Mouse (Mus musculus) myocyte (in vitro differentiated cells): ENCODE results near the gene Crebbp. TPM values are rescaled to one million over a fixed set of nuclear protein-coding genes. Genes with fewer than 3 reads are reported as not detected.

Source experiments
- H3K27me3 ChIP-seq: one replicate; pipeline ENCODE4 v1.6.1; 2011; ENCODE audit not compliant: control insufficient read depth, insufficient read depth, insufficient read length
- H3K36me3 ChIP-seq: one replicate; pipeline ENCODE4 v1.6.1; 2011; ENCODE audit not compliant: control insufficient read depth, insufficient read depth
- H3K4me2 ChIP-seq: one replicate; pipeline ENCODE4 v1.6.1; 2011; ENCODE audit warnings: low read depth, control low read depth
- H3K4me3 ChIP-seq: one replicate; pipeline ENCODE4 v1.5.1; 2011; ENCODE audit warnings: mild to moderate bottlenecking, control low read depth, moderate library complexity
- H3K79me2 ChIP-seq: one replicate; pipeline ENCODE4 v1.6.1; 2011; ENCODE audit not compliant: control insufficient read depth, insufficient read depth
- H3ac ChIP-seq: one replicate; pipeline ENCODE4 v1.6.1; 2011; ENCODE audit not compliant: control insufficient read depth, insufficient read length
- CEBPB ChIP-seq: IDR thresholded peaks from 2 replicates; pipeline ENCODE4 v1.6.1; 2011; ENCODE audit warnings: mild to moderate bottlenecking, moderate library complexity; ENCODE audit not compliant: poor library complexity, insufficient read depth, severe bottlenecking
- E2F4 ChIP-seq: IDR thresholded peaks from one replicate; pipeline ENCODE4 v1.6.1; 2011; ENCODE audit warnings: mild to moderate bottlenecking, control low read depth, moderate library complexity; ENCODE audit not compliant: insufficient read depth
- MAX ChIP-seq: IDR thresholded peaks from one replicate; pipeline ENCODE4 v1.6.1; 2011; ENCODE audit warnings: low read depth, mild to moderate bottlenecking, control low read depth
- MYOD1 ChIP-seq, 3 experiments: IDR thresholded peaks; one replicate each; pipeline ENCODE4 v1.6.1; 2011; ENCODE audit warnings: control low read depth in 2 of 3, low read depth in 2 of 3, mild to moderate bottlenecking in 2 of 3, moderate library complexity in 1 of 3; ENCODE audit not compliant: insufficient read length in 2 of 3, control insufficient read depth in 1 of 3
- MYOG ChIP-seq, 3 experiments: IDR thresholded peaks; one replicate each; pipeline ENCODE4 v1.6.1; 2011; ENCODE audit warnings: control low read depth in 2 of 3, low read depth in 2 of 3, mild to moderate bottlenecking in 2 of 3; ENCODE audit not compliant: insufficient read length in 2 of 3, control insufficient read depth in 1 of 3, insufficient read depth in 1 of 3
- POLR2A ChIP-seq: IDR thresholded peaks from one replicate; pipeline ENCODE4 v1.6.1; 2011; ENCODE audit warnings: low read depth, mild to moderate bottlenecking, control low read depth, moderate library complexity; ENCODE audit not compliant: insufficient read length
- POLR2AphosphoS2 ChIP-seq: IDR thresholded peaks from one replicate; pipeline ENCODE4 v1.6.1; 2011; ENCODE audit warnings: low read depth, control low read depth; ENCODE audit not compliant: insufficient read length
- REST ChIP-seq: IDR thresholded peaks from one replicate; pipeline ENCODE4 v1.6.1; 2011; ENCODE audit warnings: mild to moderate bottlenecking, control low read depth, moderate library complexity; ENCODE audit not compliant: insufficient read depth, insufficient read length
- SRF ChIP-seq: IDR thresholded peaks from one replicate; pipeline ENCODE4 v1.6.1; 2011; ENCODE audit warnings: low read depth; ENCODE audit not compliant: control insufficient read depth, insufficient read length
- TCF12 ChIP-seq: IDR thresholded peaks from one replicate; pipeline ENCODE4 v1.6.1; 2011; ENCODE audit warnings: mild to moderate bottlenecking, control low read depth; ENCODE audit not compliant: poor library complexity, insufficient read depth, severe bottlenecking
- TCF3 ChIP-seq: IDR thresholded peaks from one replicate; pipeline ENCODE4 v1.6.1; 2011; ENCODE audit warnings: low read depth, control low read depth; ENCODE audit not compliant: insufficient read length
- USF1 ChIP-seq: IDR thresholded peaks from one replicate; pipeline ENCODE4 v1.6.1; 2011; ENCODE audit warnings: low read depth, mild to moderate bottlenecking, control low read depth, moderate library complexity
- polyA plus RNA-seq: library from polyadenylated mRNA; unstranded; fragments of >200 nt; fragmentation: generic; extraction: Trizol; gene quantifications from one replicate; pipeline ENCODE4 v1.2.1, GENCODE M21; 2012; ENCODE audit warnings: missing spikeins

The Crebbp gene
- polyA plus RNA-seq, 1 experiment = 7.1 TPM

DNA sequence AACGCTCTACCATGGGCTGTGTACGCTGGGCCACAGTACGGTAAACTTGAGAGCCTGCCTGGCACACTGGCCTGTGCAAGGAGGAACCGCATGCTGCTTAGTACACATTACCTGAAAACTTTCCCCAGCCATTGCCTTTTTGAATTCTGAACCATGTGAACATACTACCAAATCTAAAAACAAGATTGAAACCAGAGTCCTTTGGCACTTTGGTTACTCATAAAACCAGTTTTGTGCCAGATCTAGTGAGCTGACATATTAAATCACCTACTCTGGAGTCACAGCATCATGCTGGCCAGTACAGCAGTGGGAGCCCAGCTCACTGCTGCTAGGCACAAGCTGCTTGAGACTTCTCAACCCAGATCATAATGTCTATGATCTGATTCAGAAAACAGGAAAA is 172.2 kb downstream of the Crebbp start:
- peaks cover 27% of the 10 kb centered on the region for H3K36me3 ChIP-seq
- no peak overlapping the region for H3K4me3 ChIP-seq
- H3K4me2 ChIP-seq = no peak overlapping the region
- no peaks in the 10 kb centered on the region for H3K79me2 ChIP-seq
- H3ac ChIP-seq = no peak overlapping the region
- no peak for TF ChIP-seq POLR2AphosphoS2
- no peak for TF ChIP-seq USF1
- TF ChIP-seq MYOG (IDR thresholded peaks at IDR 0.05; ENCODE audit: control insufficient read depth in 1 of 3, insufficient read depth in 1 of 3, insufficient read length in 2 of 3, low read depth in 2 of 3) = no peak
- TF ChIP-seq SRF = no peak
- TF ChIP-seq TCF3 = no peak
- TF ChIP-seq TCF12 = no peak
- TF ChIP-seq MYOD1 (IDR thresholded peaks at IDR 0.05; ENCODE audit: control insufficient read depth in 1 of 3, insufficient read length in 2 of 3, low read depth in 2 of 3) = no peak
- no peak for TF ChIP-seq E2F4
- TF ChIP-seq POLR2A = no peak
- TF ChIP-seq REST = no peak
- no peak for TF ChIP-seq CEBPB
- TF ChIP-seq MAX = no peak
- H3K27me3 ChIP-seq = no peaks in the 10 kb centered on the region

DNA sequence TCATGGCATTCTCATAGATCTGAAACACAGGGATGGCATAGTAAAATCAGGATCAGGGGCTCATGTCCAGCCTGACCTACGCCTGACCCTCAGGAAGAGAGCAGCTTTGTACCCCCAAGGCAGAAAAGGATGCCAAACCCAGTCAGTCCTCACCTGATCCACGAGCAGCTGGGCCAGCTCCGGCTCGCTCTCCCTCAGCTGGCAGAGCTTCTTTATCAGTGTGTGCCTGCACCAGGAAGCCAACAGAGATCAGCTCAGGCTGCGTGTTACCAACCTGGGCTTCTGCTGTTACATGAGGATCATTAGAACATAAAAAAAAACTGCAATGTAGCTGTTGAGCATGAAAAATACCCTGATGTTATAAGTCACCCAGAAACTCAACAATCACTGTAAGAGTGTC is 173.6 kb downstream of the Crebbp start:
- TF ChIP-seq POLR2A (no peak), MAX (no peak), MYOG (IDR thresholded peaks at IDR 0.05; ENCODE audit: control insufficient read depth in 1 of 3, insufficient read depth in 1 of 3, insufficient read length in 2 of 3, low read depth in 2 of 3) (no peak), USF1 (no peak), MYOD1 (IDR thresholded peaks at IDR 0.05; ENCODE audit: control insufficient read depth in 1 of 3, insufficient read length in 2 of 3, low read depth in 2 of 3) (no peak), CEBPB (no peak), E2F4 (no peak), POLR2AphosphoS2 (no peak), TCF12 (no peak), SRF (no peak), REST (no peak), TCF3 (no peak)
- H3K4me3 ChIP-seq = no peak overlapping the region
- H3K27me3 ChIP-seq = no peaks in the 10 kb centered on the region
- no peak overlapping the region for H3ac ChIP-seq
- H3K36me3 ChIP-seq = peaks cover 23% of the 10 kb centered on the region
- H3K4me2 ChIP-seq = no peak overlapping the region
- H3K79me2 ChIP-seq = no peaks in the 10 kb centered on the region

DNA sequence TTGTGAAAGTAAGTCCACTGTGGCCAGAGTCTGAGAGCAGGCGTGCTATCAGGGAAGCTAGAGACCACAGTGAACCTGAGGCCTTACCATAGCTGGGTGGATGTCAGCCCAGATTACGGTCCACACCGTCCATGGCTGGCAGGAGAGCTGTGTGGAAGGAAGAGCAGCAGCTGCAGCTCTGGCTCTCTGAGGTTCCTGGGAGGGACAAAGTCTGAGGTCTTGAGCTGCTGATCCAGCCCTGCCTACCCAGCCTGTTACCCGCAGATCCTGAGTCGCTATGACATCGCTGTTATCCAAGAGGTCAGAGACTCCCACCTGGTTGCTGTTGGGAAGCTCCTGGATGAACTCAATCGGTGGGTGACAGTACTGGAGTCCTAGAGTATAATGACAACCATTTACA is 176.1 kb downstream of the Crebbp start:
- H3K36me3 ChIP-seq = peaks cover 15% of the 10 kb centered on the region
- H3K79me2 ChIP-seq = no peaks in the 10 kb centered on the region
- no peak overlapping the region for H3K4me2 ChIP-seq
- TF ChIP-seq SRF = no peak
- no peaks in the 10 kb centered on the region for H3K27me3 ChIP-seq
- H3ac ChIP-seq = no peak overlapping the region
- no peak overlapping the region for H3K4me3 ChIP-seq

DNA sequence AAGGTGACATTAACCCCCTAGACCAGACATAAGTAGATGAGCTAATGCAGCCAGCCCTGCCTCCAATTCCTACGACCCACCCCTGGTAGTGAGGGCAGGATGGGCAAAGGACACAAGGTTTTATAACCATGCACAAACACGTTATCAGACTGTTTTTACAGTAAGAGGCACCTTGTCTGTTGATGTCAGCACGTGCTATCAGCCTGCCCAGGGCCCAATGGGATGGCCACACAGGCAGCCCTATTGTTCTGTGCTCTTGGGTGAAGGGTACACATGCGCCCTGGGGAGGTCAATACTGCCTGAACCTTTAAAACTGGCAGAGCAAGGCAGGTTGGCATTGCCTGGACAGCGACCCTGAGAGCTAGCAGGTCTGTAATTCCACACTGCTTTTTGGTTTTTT is 177.0 kb downstream of the Crebbp start, which contains the start of gene Dnase1:
Dnase1 (plus strand) TSS at position 136 of the 400 bp plus-strand sequence.
- Histone ChIP-seq H3K4me2 (no peak within 1 kb of the TSS), H3K36me3 (peaks cover 9% of the 10 kb centered on the region), H3K27me3 (no peaks in the 10 kb centered on the region), H3ac (no peak within 1 kb of the TSS), H3K79me2 (no peaks in the 10 kb centered on the region), H3K4me3 (no peak within 1 kb of the TSS)
- TF ChIP-seq POLR2A (no peak), MYOD1 (IDR thresholded peaks at IDR 0.05; ENCODE audit: control insufficient read depth in 1 of 3, insufficient read length in 2 of 3, low read depth in 2 of 3) (no peak), TCF3 (no peak), MAX (no peak), POLR2AphosphoS2 (no peak), CEBPB (no peak), REST (no peak), USF1 (no peak), MYOG (IDR thresholded peaks at IDR 0.05; ENCODE audit: control insufficient read depth in 1 of 3, insufficient read depth in 1 of 3, insufficient read length in 2 of 3, low read depth in 2 of 3) (no peak), E2F4 (no peak), TCF12 (no peak), SRF (no peak)

DNA sequence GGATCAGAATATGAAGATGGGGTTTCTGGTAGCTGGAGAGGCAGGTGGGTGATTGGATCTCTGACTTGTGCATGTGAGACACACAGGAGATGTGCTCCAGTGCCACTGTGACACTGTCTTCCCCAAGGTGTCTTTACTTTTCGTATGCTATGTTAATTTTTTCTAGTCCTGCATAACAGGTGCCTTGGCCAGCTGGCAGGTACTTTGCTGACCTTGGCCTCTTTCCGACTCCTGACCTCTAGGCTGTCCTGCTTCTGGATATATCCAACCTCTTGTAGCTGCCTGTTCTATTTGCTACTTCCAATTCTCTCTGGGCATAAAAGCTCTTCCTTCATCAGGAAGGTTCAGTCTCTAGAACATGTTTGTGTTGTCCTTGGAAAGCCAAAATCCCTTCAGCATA is 178.2 kb downstream of the Crebbp start:
- Histone ChIP-seq H3K27me3 (no peaks in the 10 kb centered on the region), H3K4me3 (no peak overlapping the region), H3K79me2 (no peaks in the 10 kb centered on the region), H3K4me2 (no peak overlapping the region), H3ac (no peak overlapping the region), H3K36me3 (peaks cover 6% of the 10 kb centered on the region)
- no peak for TF ChIP-seq POLR2A
- peak; percentile 20 for TF ChIP-seq POLR2AphosphoS2
